8 mouse cellular contexts compared by ENCODE assay signal in genomic region chr10:81572975-81573374, GRCm38 (mm10). TPM values are rescaled to one million over a fixed set of nuclear protein-coding genes. Genes with fewer than 3 reads are reported as not detected.
DNase-seq lines count a peak whose midpoint lies in the region; ATAC-seq and TF ChIP-seq lines count a peak whose summit lies in the region.

No protein-coding gene starts in this region.

- TF ChIP-seq EP300 in heart, adult 2 months (IDR thresholded peaks at IDR 0.05; ENCODE audit: insufficient read depth, low read depth, low read length): no peak

- peaks cover 7% of the 10 kb centered on the region; the same call in 1 of the 2 replicates for H3K36me3 ChIP-seq in heart, embryonic 12.5 days
- H3K36me3 ChIP-seq in E14TG2a.4 (ENCODE audit: insufficient read depth, low read length): no peaks in the 10 kb centered on the region
- H3K36me3 ChIP-seq in heart, adult 2 months (ENCODE audit: control insufficient read depth, insufficient read depth, low read length): no peaks in the 10 kb centered on the region
- H3K36me3 ChIP-seq in liver, embryonic 11.5 days (ENCODE audit: control insufficient read depth, insufficient read depth, low read length): no peaks in the 10 kb centered on the region

- no peak for ATAC-seq in heart, embryonic 12.5 days (ENCODE audit: insufficient number of reproducible peaks, low FRiP score)
- ATAC-seq in liver, embryonic 11.5 days (replicated peaks; ENCODE audit: low FRiP score): peak; percentile 44
- no peak for ATAC-seq in frontal cortex, adult (ENCODE audit: low TSS enrichment)

- H3K27ac ChIP-seq in heart, embryonic 12.5 days (ENCODE audit: poor library complexity, severe bottlenecking): no peak overlapping the region
- H3K27ac ChIP-seq in heart, adult 2 months: peak overlapping the region; percentile 19; the same call in 1 of the 2 replicates
- no peak overlapping the region for H3K27ac ChIP-seq in liver, embryonic 11.5 days (ENCODE audit: low read depth, low read length)

- intact Hi-C loops in heart, adult 2 months (cut with DNase I): no loop called here

- 18% methylated on average over 9 of the region's 9 CpGs for WGBS in heart, embryonic 12.5 days
- 57% methylated on average over 9 of the region's 9 CpGs for WGBS in heart, adult 2 months
- WGBS in liver, embryonic 11.5 days: 11% methylated on average over 9 of the region's 9 CpGs

- peak; percentile 98 for DNase-seq in heart, adult 11 months
- DNase-seq in heart, adult 2 months: peak; percentile 78 to 79
- DNase-seq in liver, embryonic 11.5 days (ENCODE audit: low spot score): no peak
- DNase-seq in spleen, postnatal 14 days (ENCODE audit: low spot score in 2 of 2): no peak
- no peak for DNase-seq in layer of hippocampus, adult 11-12 months (ENCODE audit: low spot score)

- no peak overlapping the region for H3K9ac ChIP-seq in heart, embryonic 12.5 days
- H3K9ac ChIP-seq in heart, adult 2 months (ENCODE audit: low read depth, low read length): no peak overlapping the region
- no peak overlapping the region for H3K9ac ChIP-seq in liver, embryonic 11.5 days (ENCODE audit: low read depth, low read length)

- no peaks in the 10 kb centered on the region for H3K9me3 ChIP-seq in heart, embryonic 12.5 days (replicated peaks)
- 0 out of 2 replicates have a peak, but pooled peaks cover 3% of the 10 kb centered on the region for H3K9me3 ChIP-seq in E14TG2a.4 (ENCODE audit: low read length)
- H3K9me3 ChIP-seq in liver, embryonic 11.5 days (ENCODE audit: control insufficient read depth, low read length): no peaks in the 10 kb centered on the region

- H3K4me3 ChIP-seq in heart, embryonic 12.5 days: no peak overlapping the region
- H3K4me3 ChIP-seq in E14TG2a.4 (replicated peaks; ENCODE audit: low read length): peak overlapping the region; percentile 81
- no peak overlapping the region for H3K4me3 ChIP-seq in heart, adult 2 months
- H3K4me3 ChIP-seq in liver, embryonic 11.5 days (ENCODE audit: low read depth, low read length): 0 out of 2 replicates have a peak overlapping the region, but pooled peaks have one; percentile 11

- H3K4me2 ChIP-seq in heart, embryonic 12.5 days: no peak overlapping the region
- peak overlapping the region; percentile 97 for H3K4me2 ChIP-seq in liver, embryonic 11.5 days

- TF ChIP-seq CTCF in E14TG2a.4 (conservative IDR thresholded peaks at IDR 0.05; ENCODE audit: low read length): no peak
- no peak for TF ChIP-seq CTCF in heart, adult 2 months (IDR thresholded peaks at IDR 0.05)

- TF ChIP-seq POLR2A in heart, adult 2 months (IDR thresholded peaks at IDR 0.05; ENCODE audit: insufficient read depth, low read depth, low read length): 0 out of 2 replicates have a peak, but pooled peaks have one; percentile 26

- H3K27me3 ChIP-seq in heart, embryonic 12.5 days (replicated peaks): 0 out of 2 replicates have a peak, but pooled peaks cover 6% of the 10 kb centered on the region
- peaks cover 83% of the 10 kb centered on the region for H3K27me3 ChIP-seq in E14TG2a.4 (ENCODE audit: insufficient read depth, low read length)
- H3K27me3 ChIP-seq in heart, adult 2 months (ENCODE audit: control insufficient read depth, insufficient read depth, low read length): no peaks in the 10 kb centered on the region
- peaks cover 30% of the 10 kb centered on the region for H3K27me3 ChIP-seq in liver, embryonic 11.5 days (replicated peaks; ENCODE audit: control insufficient read depth, insufficient read depth, low read length)

- H3K79me2 ChIP-seq in heart, adult 2 months (replicated peaks; ENCODE audit: control insufficient read depth, insufficient read depth, low read length): no peaks in the 10 kb centered on the region

- H3K4me1 ChIP-seq in heart, embryonic 12.5 days (replicated peaks): peaks cover 60% of the 10 kb centered on the region
- H3K4me1 ChIP-seq in E14TG2a.4 (replicated peaks; ENCODE audit: low read depth, low read length): peaks cover 76% of the 10 kb centered on the region
- peaks cover 6% of the 10 kb centered on the region for H3K4me1 ChIP-seq in heart, adult 2 months (ENCODE audit: control insufficient read depth, insufficient read depth, low read length)
- H3K4me1 ChIP-seq in liver, embryonic 11.5 days (replicated peaks; ENCODE audit: control insufficient read depth, insufficient read depth, low read length): peaks cover 61% of the 10 kb centered on the region

RNA-seq across cellular contexts. Expression of gene Tle2, which starts 1.4 kb away (rescaled TPM):
- 25.8 and 30.8 TPM in 2 replicates for polyA plus RNA-seq in heart, embryonic 12.5 days (2016; fragmentation: Nextera tagmentation; extraction: Ambion mirVana)
- total RNA-seq in heart, adult 2 months (2021): 1 to 10 TPM; 6.8 to 7.4 TPM
- 40.9 and 43.8 TPM in 2 replicates for polyA plus RNA-seq in heart, adult 2 months (2012; rRNA removed)
- 5.1 and 6.9 TPM in 2 replicates for polyA plus RNA-seq in liver, embryonic 11.5 days (2014; fragmentation: Nextera tagmentation; extraction: Ambion mirVana)

RNA-seq across cellular contexts. Expression of gene Aes, which starts 13.7 kb away (rescaled TPM):
- 636 and 677 TPM in 2 replicates for polyA plus RNA-seq in heart, embryonic 12.5 days (2016; fragmentation: Nextera tagmentation; extraction: Ambion mirVana)
- 1,000 to 10,000 TPM in 1 of 2 experiments, 100 to 1,000 TPM in 1; 982 to 1,113 TPM for total RNA-seq in heart, adult 2 months (2021)
- 2,586 and 3,063 TPM in 2 replicates for polyA plus RNA-seq in heart, adult 2 months (2012; rRNA removed)
- polyA plus RNA-seq in liver, embryonic 11.5 days (2014; fragmentation: Nextera tagmentation; extraction: Ambion mirVana): 213 and 229 TPM in 2 replicates

RNA-seq across cellular contexts. Expression of gene Tle6, which starts 27.9 kb away (rescaled TPM):
- polyA plus RNA-seq in heart, embryonic 12.5 days (2016; fragmentation: Nextera tagmentation; extraction: Ambion mirVana): 27.2 and 27.4 TPM in 2 replicates
- 1 to 10 TPM; 5.1 to 7.7 TPM for total RNA-seq in heart, adult 2 months (2021)
- polyA plus RNA-seq in heart, adult 2 months (2012; rRNA removed): 19.0 and 20.1 TPM in 2 replicates
- polyA plus RNA-seq in liver, embryonic 11.5 days (2014; fragmentation: Nextera tagmentation; extraction: Ambion mirVana): 13.2 and 16.7 TPM in 2 replicates

RNA-seq across cellular contexts. Expression of gene Gna11, which starts 28.0 kb away (rescaled TPM):
- 58.4 and 66.2 TPM in 2 replicates for polyA plus RNA-seq in heart, embryonic 12.5 days (2016; fragmentation: Nextera tagmentation; extraction: Ambion mirVana)
- total RNA-seq in heart, adult 2 months (2021): 10 to 100 TPM; 46.6 to 53.5 TPM
- 68.0 and 81.9 TPM in 2 replicates for polyA plus RNA-seq in heart, adult 2 months (2012; rRNA removed)
- 46.4 and 47.0 TPM in 2 replicates for polyA plus RNA-seq in liver, embryonic 11.5 days (2014; fragmentation: Nextera tagmentation; extraction: Ambion mirVana)

RNA-seq across cellular contexts. Expression of gene BC025920, which starts 33.1 kb away (rescaled TPM):
- polyA plus RNA-seq in heart, embryonic 12.5 days (2016; fragmentation: Nextera tagmentation; extraction: Ambion mirVana): 0.50 and 0.72 TPM in 2 replicates
- 1 to 10 TPM; 2.5 to 3.7 TPM for total RNA-seq in heart, adult 2 months (2021)
- polyA plus RNA-seq in heart, adult 2 months (2012; rRNA removed): 1.9 and 2.5 TPM in 2 replicates
- polyA plus RNA-seq in liver, embryonic 11.5 days (2014; fragmentation: Nextera tagmentation; extraction: Ambion mirVana): 0.81 and 1.1 TPM in 2 replicates

Comparison
In these comparisons a context has a peak if more than half of its experiments do, and no peak if none do; other contexts are left out.
1. DNase-seq: peak in heart, adult 11 months (single experiment) and heart, adult 2 months (2 of 2); none in liver, embryonic 11.5 days (single experiment), spleen, postnatal 14 days (0 of 2) and layer of hippocampus, adult 11-12 months (single experiment).
2. H3K4me3 ChIP-seq: peak in E14TG2a.4 (single experiment) and liver, embryonic 11.5 days (single experiment); none in heart, embryonic 12.5 days (single experiment) and heart, adult 2 months (single experiment).